Mouse (Mus musculus): Measurements from ENCODE around the gene Il9r. TPM values are rescaled to one million over a fixed set of nuclear protein-coding genes. Genes with fewer than 3 reads are reported as not detected.

Gene Il9r
- polyA plus RNA-seq, 1 experiment from 2014 or later, result 0.09 TPM

DNA sequence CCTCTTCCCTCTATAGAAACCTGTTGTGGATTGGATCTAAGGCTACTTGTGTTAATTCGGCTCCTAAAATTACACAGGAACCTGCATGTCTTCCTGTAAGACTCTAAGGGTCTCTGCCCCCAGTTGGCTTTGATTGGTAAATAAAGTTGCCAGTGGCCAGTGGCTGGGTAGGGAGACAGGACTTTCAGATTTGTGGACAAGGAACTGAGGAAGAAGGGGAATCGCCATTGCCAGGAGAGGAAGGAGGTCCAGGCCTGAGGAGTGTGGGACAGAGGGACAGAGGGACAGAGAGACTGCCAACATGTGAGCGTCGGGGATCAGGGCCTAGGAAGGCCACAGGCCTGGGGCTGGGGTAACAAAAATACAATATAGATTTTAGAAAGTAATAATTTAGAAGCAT lies 18.8 kb downstream of the Il9r start:
- 80% methylated on average over 4 of the region's 4 CpGs for WGBS
- H3K4me2 ChIP-seq, result no peak overlapping the region
- ATAC-seq (ENCODE audit: insufficient read depth, low FRiP score, low read depth), result no peak

DNA sequence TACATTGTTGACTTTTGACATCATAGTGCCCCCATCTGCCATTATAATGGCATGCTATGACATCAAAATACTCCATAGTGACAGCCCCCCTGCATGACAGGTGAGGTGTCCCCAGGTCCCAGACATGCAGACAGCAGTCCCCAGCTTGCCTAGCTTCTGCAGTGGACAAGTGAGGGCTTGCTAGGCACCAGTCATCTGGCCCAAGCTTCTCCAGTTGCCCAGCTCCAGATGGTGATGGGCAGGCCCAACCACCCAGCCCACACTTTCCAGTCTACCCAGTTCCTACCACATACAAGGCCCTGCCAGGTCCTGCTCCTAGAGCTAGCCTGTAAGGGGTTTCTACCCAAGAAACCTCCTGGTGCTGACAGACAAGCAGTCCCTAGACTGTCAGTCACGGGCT lies 21.6 kb downstream of the Il9r start:
- no peaks in the 10 kb centered on the region for H3K36me3 ChIP-seq
- no peaks in the 10 kb centered on the region for H3K9me3 ChIP-seq
- no peak overlapping the region for H3K27ac ChIP-seq
- H3K27me3 ChIP-seq (replicated peaks), result no peaks in the 10 kb centered on the region
- ATAC-seq (ENCODE audit: insufficient read depth, low FRiP score, low read depth), result no peak
- 54% methylated on average over 1 of the region's 1 CpGs for WGBS
- H3K9ac ChIP-seq, result no peak overlapping the region
- no peak overlapping the region for H3K4me3 ChIP-seq (replicated peaks)
- no peak overlapping the region for H3K4me2 ChIP-seq
- H3K4me1 ChIP-seq, result 0 out of 2 replicates have a peak, but pooled peaks cover 2% of the 10 kb centered on the region

More for the DNA sequence above, 18.8 kb downstream of the Il9r start:
- Histone ChIP-seq H3K36me3 (no peaks in the 10 kb centered on the region), H3K9me3 (no peaks in the 10 kb centered on the region), H3K4me3 (replicated peaks) (no peak overlapping the region), H3K27ac (no peak overlapping the region), H3K27me3 (replicated peaks) (no peaks in the 10 kb centered on the region), H3K9ac (no peak overlapping the region), H3K4me1 (0 out of 2 replicates have a peak, but pooled peaks cover 2% of the 10 kb centered on the region)

DNA sequence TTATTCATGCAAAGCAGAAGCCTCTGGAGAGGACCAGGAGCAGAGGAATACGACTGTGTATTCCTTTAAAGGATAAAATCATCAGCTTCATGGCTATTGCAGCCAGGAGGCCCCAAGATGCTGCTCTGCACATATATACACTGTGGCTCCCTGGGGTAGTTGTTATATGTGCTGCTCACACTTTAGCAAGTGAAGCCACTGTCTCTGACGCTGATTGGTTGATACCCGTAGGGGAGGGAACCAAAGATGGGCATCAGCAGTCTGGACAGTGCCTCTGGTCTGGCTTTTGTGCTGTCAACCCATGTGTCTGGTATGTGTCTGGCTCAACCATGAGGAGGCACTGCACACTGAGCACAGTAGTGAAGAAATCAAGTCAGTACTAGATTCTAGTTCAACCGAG lies 33.4 kb downstream of the Il9r start:
- Histone ChIP-seq H3K27ac (no peak overlapping the region), H3K4me3 (replicated peaks) (no peak overlapping the region), H3K4me1 (peaks cover 8% of the 10 kb centered on the region; the same call in 1 of the 2 replicates), H3K36me3 (no peaks in the 10 kb centered on the region), H3K9me3 (no peaks in the 10 kb centered on the region), H3K27me3 (replicated peaks) (no peaks in the 10 kb centered on the region), H3K4me2 (no peak overlapping the region), H3K9ac (no peak overlapping the region)
- 65% methylated on average over 4 of the region's 4 CpGs for WGBS
- ATAC-seq (ENCODE audit: insufficient read depth, low FRiP score, low read depth), result peak; percentile 51; the same call in 1 of the 2 replicates

DNA sequence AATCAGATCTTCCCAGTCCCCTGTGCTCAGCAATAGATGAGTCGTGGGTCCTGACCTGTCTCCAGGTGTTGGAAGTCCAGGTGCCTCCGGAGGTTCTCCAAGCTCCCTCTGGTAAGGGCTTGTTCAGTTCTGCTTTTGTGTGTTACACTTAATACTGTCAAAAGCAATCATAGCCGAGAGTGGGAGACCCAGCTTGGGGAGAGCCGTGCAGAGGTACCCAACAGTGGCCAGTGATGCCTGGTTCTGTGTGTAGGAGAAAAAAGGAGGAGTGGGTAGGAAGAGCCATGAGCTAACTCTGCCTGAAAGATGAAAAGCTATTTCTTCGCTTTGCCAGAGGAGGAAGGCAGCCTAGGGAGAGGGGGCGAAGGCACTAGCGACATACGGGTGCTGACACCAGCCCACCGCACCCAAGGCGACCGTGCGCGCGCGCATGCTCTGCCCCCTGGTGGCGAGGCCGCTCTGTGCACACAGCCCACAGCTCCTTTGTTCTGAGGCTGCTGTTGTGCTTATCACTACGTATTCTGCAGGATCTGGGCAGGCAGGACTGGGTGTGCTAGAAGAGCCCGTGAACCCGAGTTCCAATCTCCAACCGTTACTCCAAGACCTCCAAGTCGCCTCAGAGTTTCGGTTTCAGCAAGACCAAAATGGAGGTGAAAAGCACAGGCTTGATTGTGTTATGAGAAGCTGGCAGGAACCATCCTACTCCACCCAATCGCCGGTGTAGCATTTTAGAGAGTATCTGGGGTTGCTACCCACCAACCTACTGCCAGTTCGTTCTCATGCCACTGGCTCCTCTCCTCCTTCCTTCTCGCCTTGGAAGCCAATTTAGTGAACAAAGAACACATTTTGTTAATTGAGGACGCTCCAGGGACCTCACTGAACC lies 37.9 kb downstream of the Il9r start:
- Histone ChIP-seq H3K9ac (no peak overlapping the region; the same call in 1 of the 2 replicates), H3K9me3 (no peaks in the 10 kb centered on the region), H3K27me3 (replicated peaks) (no peaks in the 10 kb centered on the region), H3K36me3 (no peaks in the 10 kb centered on the region), H3K4me3 (replicated peaks) (peak overlapping the region; percentile 16), H3K4me1 (peaks cover 10% of the 10 kb centered on the region; the same call in 1 of the 2 replicates), H3K4me2 (peak overlapping the region; percentile 55), H3K27ac (no peak overlapping the region)
- WGBS, result 17% methylated on average over 28 of the region's 28 CpGs
- peak; percentile 82; the same call in 1 of the 2 replicates for ATAC-seq (ENCODE audit: insufficient read depth, low FRiP score, low read depth)

DNA sequence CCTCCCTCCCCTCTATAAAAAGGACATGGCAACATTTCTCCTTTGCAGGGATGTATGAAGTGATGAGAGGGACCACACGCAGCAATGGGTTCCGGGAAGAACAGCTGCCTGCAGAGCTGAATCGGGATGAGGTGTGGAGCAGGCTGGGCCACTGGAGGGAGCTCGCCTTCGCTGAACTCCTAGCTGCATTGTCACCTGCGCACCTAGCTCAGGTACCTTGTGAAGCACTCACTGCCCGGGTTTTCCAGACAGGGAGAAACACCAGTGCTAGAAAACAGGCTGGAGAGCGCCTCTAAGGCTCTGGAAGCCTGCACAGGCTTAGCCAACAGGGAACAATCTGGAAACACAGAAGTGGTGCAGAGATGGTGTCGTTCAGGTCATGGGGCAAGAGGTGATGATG lies 38.6 kb downstream of the Il9r start:
- Histone ChIP-seq H3K4me1 (peaks cover 10% of the 10 kb centered on the region; the same call in 1 of the 2 replicates), H3K27me3 (replicated peaks) (no peaks in the 10 kb centered on the region), H3K4me3 (replicated peaks) (peak overlapping the region; percentile 16), H3K4me2 (peak overlapping the region; percentile 55), H3K36me3 (no peaks in the 10 kb centered on the region), H3K9ac (no peak overlapping the region; the same call in 1 of the 2 replicates), H3K27ac (no peak overlapping the region), H3K9me3 (no peaks in the 10 kb centered on the region)
- 10% methylated on average over 9 of the region's 9 CpGs for WGBS
- ATAC-seq (ENCODE audit: insufficient read depth, low FRiP score, low read depth), result no peak

DNA sequence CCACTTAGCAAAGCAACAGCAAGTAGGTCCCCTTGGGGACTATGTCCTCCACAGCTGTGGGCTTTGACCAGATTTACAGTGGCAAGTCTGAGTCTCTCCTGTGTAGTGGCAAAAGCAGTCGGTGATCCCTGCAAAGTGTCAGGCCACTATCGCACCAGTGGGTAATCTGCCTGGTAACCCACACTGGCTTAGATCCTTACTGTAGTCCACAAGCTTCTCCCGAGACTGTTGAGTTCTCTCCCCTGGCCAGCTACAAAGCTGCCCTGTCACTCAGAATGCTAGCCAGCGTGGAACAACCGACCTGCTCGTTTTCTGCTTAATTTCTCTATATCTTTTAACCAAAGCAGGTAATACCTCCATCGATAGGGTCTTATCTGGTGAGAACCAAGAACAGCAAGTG lies 39.7 kb downstream of the Il9r start:
- H3K36me3 ChIP-seq, result no peaks in the 10 kb centered on the region
- 78% methylated on average over 7 of the region's 7 CpGs for WGBS
- H3K4me3 ChIP-seq (replicated peaks), result no peak overlapping the region
- H3K4me2 ChIP-seq, result no peak overlapping the region
- no peak overlapping the region for H3K9ac ChIP-seq
- no peaks in the 10 kb centered on the region for H3K27me3 ChIP-seq (replicated peaks)
- ATAC-seq (ENCODE audit: insufficient read depth, low FRiP score, low read depth), result no peak
- H3K27ac ChIP-seq, result no peak overlapping the region
- peaks cover 10% of the 10 kb centered on the region; the same call in 1 of the 2 replicates for H3K4me1 ChIP-seq
- H3K9me3 ChIP-seq, result no peaks in the 10 kb centered on the region

DNA sequence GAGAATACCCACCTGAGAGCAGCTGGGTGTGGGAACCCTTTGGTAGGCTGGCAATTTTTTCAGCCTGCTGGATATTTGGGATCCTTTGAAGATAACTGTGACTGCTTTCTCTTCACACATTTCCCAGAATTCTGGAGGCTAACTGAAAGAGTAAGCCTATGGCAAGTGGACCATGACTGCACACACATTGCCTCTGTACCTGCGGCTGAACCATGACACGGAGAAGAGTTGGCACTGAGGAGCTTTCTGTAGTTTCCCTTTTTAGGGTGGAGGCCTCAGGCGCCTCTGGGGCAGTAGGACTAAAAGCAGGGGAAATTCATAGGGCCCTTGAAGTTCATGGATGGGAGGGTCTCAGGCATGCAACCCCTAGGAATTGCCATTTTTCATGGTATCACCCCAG lies 40.9 kb downstream of the Il9r start:
- no peak for ATAC-seq (ENCODE audit: insufficient read depth, low FRiP score, low read depth)
- no peak overlapping the region for H3K27ac ChIP-seq
- H3K36me3 ChIP-seq, result no peaks in the 10 kb centered on the region
- H3K27me3 ChIP-seq (replicated peaks), result no peaks in the 10 kb centered on the region
- H3K9ac ChIP-seq, result no peak overlapping the region
- H3K4me3 ChIP-seq (replicated peaks), result no peak overlapping the region
- H3K4me1 ChIP-seq, result peaks cover 10% of the 10 kb centered on the region; the same call in 1 of the 2 replicates
- H3K4me2 ChIP-seq, result no peak overlapping the region
- 86% methylated on average over 3 of the region's 3 CpGs for WGBS
- H3K9me3 ChIP-seq, result no peaks in the 10 kb centered on the region

DNA sequence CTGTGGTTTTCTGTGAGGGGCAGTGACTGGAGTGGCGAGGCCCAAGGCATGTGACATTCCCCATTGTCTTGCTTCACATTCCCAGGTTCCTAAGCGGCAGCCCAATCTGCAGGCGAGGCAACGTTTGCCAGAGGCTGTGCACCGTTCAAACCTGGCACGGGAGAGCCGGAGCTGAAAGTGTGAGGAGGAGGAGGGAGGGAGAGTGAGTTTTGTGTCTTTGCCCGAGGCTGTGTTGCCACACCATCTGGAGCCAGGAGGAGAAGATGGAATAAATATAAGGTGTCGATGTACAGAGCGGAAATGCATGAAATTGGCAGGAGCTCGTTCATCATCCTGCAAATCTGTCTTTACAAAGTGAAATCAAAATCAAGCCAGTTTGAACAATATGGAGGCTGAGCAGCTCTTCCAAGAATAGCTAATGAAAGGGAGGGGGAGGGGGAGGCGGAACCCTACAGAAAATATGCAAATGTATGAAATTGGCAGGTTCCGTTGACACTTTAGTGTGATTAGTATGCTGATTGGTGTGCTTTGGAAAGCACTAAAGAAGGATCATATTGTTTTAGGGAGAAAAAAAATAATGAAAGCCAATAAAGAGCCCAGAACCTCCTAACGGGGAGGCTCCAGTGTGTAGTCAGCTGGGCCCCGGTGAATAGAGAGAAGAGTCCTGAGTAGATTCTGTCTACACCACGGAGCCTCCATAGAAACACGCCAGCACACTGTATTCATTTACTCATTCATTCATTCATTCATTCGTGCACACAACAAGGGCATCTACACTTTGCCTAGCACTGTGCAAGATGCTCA lies 42.1 kb downstream of the Il9r start:
- Histone ChIP-seq H3K9ac (no peak overlapping the region), H3K9me3 (no peaks in the 10 kb centered on the region), H3K27me3 (replicated peaks) (no peaks in the 10 kb centered on the region), H3K4me3 (replicated peaks) (no peak overlapping the region), H3K4me1 (peaks cover 10% of the 10 kb centered on the region; the same call in 1 of the 2 replicates), H3K27ac (no peak overlapping the region), H3K36me3 (no peaks in the 10 kb centered on the region), H3K4me2 (no peak overlapping the region)
- 64% methylated on average over 18 of the region's 18 CpGs for WGBS
- ATAC-seq (ENCODE audit: insufficient read depth, low FRiP score, low read depth), result no peak

DNA sequence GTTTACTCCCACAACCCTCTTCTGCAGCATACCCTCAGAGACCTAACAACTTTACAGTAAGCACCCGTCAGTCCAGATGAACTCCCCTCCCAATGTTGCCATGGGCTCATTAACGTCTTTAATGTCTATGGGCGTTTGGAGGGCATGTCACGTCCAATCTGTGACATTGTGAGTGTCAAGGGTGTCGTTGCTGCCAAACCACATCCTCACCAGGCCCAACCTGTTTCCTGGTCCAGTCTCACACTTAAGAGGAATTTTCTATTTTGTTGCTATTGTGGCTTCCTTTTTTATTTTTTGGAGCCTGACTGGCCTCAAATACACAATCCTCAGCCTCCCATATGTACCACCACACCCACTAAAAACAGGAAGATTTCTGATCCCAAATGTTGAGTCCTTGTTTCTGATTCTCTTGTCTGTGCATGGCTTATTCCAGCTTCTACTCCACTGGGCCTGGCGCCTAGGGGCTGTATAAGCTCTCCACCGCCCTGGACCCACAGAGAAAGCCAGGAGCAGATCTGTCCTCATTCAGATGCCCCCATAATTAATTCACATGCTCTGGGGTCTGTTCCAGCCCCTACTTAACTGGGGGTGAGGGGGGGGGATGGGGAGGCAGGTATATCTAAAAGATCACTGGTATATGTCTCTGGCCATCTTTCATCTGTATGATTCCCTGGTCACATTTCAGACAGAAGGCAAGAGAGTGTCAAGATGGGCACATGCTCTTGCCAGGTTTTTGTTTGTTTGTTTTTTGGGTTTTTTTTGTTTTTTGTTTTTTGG lies 43.0 kb downstream of the Il9r start:
- no peaks in the 10 kb centered on the region for H3K9me3 ChIP-seq
- peaks cover 5% of the 10 kb centered on the region; the same call in 1 of the 2 replicates for H3K4me1 ChIP-seq
- 79% methylated on average over 7 of the region's 7 CpGs for WGBS
- no peaks in the 10 kb centered on the region for H3K27me3 ChIP-seq (replicated peaks)
- H3K4me2 ChIP-seq, result no peak overlapping the region
- H3K4me3 ChIP-seq (replicated peaks), result no peak overlapping the region
- no peaks in the 10 kb centered on the region for H3K36me3 ChIP-seq
- ATAC-seq (ENCODE audit: insufficient read depth, low FRiP score, low read depth), result no peak
- H3K27ac ChIP-seq, result no peak overlapping the region
- no peak overlapping the region for H3K9ac ChIP-seq

DNA sequence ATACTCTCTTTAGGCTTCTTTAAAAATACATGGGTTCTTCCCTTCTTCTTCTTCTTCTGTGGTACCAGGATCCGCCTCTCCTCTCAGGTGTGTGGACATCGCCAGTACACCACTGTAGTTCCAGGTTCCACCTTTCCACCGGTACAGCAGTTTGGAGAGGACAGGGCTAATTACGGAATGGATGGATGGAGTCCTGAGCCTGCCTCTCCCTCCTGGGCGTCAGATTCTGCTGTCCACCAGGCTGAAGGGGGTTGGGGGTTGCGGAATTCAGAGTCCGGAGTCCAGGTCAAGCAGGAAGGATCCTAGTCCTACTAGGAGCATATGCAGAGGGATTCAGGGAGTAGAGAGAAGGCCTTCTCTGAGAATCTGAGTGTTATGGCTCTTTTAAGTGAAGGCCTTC lies 46.9 kb downstream of the Il9r start:
- no peak for ATAC-seq (ENCODE audit: insufficient read depth, low FRiP score, low read depth)
- no peak overlapping the region for H3K27ac ChIP-seq
- no peak overlapping the region for H3K4me2 ChIP-seq
- H3K27me3 ChIP-seq (replicated peaks), result no peaks in the 10 kb centered on the region
- no peaks in the 10 kb centered on the region for H3K36me3 ChIP-seq
- 94% methylated on average over 7 of the region's 7 CpGs for WGBS
- no peaks in the 10 kb centered on the region for H3K9me3 ChIP-seq
- H3K4me1 ChIP-seq, result no peaks in the 10 kb centered on the region
- H3K4me3 ChIP-seq (replicated peaks), result no peak overlapping the region
- no peak overlapping the region for H3K9ac ChIP-seq

DNA sequence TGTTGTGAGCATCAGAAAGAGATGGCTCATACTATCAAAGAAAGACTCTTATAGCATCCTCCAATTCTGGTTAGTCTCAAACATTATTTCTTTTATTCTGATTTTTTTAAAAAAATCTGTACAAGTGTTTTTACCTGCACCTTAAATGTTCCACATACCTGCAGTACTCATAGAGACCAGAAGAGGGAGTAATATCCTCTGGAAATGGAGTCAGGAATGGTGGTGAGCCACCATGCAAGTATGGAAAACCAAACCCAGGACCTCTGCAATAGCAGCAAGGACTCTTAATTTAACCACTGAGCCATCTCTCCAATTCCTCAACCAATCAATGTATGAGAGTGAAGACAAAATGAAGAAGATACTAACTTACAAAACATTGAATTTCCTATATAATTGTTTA lies 47.3 kb downstream of the Il9r start:
- Histone ChIP-seq H3K4me3 (replicated peaks) (no peak overlapping the region), H3K9ac (no peak overlapping the region), H3K27me3 (replicated peaks) (no peaks in the 10 kb centered on the region), H3K27ac (no peak overlapping the region), H3K36me3 (no peaks in the 10 kb centered on the region), H3K9me3 (no peaks in the 10 kb centered on the region), H3K4me1 (no peaks in the 10 kb centered on the region), H3K4me2 (no peak overlapping the region)
- no peak for ATAC-seq (ENCODE audit: insufficient read depth, low FRiP score, low read depth)
